Mouse (Mus musculus) midbrain, embryonic 16.5 days (tissue): ENCODE data around the gene Ccl24. TPM values are rescaled to one million over a fixed set of nuclear protein-coding genes. Genes with fewer than 3 reads are reported as not detected.

Experiments
- ATAC-seq: fragments of 200-750 bp; cut with Nextera tagmentation; 2 replicates; pipeline ENCODE4 v1.8.0; 2017; ENCODE audit warnings: moderate TSS enrichment
- H3K27ac ChIP-seq: fragments of 300-500 bp; sonication (generic); 2 replicates; pipeline ENCODE4 v1.5.1; 2014; ENCODE audit warnings: mild to moderate bottlenecking, low read length, mixed read lengths
- H3K27me3 ChIP-seq: fragments of 300-500 bp; sonication (generic); 2 replicates; pipeline ENCODE4 v1.6.1; 2014; ENCODE audit warnings: low read depth, low read length, mixed read lengths; ENCODE audit not compliant: control insufficient read depth, insufficient read depth
- H3K36me3 ChIP-seq: fragments of 300-500 bp; sonication (generic); 2 replicates; pipeline ENCODE4 v1.6.1; 2014; ENCODE audit warnings: mild to moderate bottlenecking, low read length, moderate library complexity, mixed read lengths; ENCODE audit not compliant: control insufficient read depth, insufficient read depth
- H3K4me1 ChIP-seq: fragments of 300-500 bp; sonication (generic); 2 replicates; pipeline ENCODE4 v1.6.1; 2014; ENCODE audit warnings: mild to moderate bottlenecking, low read length, mixed read lengths; ENCODE audit not compliant: control insufficient read depth, insufficient read depth
- H3K4me2 ChIP-seq: fragments of 300-500 bp; sonication (generic); 2 replicates; pipeline ENCODE4 v1.6.1; 2014; ENCODE audit warnings: mild to moderate bottlenecking, low read length, mixed read lengths
- H3K4me3 ChIP-seq: fragments of 300-500 bp; sonication (generic); 2 replicates; pipeline ENCODE4 v1.5.1; 2014; ENCODE audit warnings: low read depth, mild to moderate bottlenecking, low read length, moderate library complexity, mixed read lengths
- H3K9ac ChIP-seq: fragments of 300-500 bp; sonication (generic); 2 replicates; pipeline ENCODE4 v1.6.1; 2014; ENCODE audit warnings: low read depth, low read length, mixed read lengths
- H3K9me3 ChIP-seq: fragments of 300-500 bp; sonication (generic); replicated peaks from 2 replicates; pipeline ENCODE4 v1.6.1; 2014; ENCODE audit warnings: mild to moderate bottlenecking, low read length, mixed read lengths; ENCODE audit not compliant: control insufficient read depth, poor library complexity, severe bottlenecking
- WGBS: fragments of 180-500 bp; shearing (Covaris S2); extraction: QIAGEN DNeasy Blood & Tissue Kit; methylation state at CpG from one replicate; pipeline ENCODE4 v1.1.7; 2014; 5-methylcytosine and 5-hydroxymethylcytosine counted together
- polyA plus RNA-seq: library from polyadenylated mRNA; unstranded; fragments of >200 nt; fragmentation: Nextera tagmentation; extraction: Ambion mirVana; gene quantifications from 2 replicates; pipeline ENCODE4 v1.2.1, GENCODE M21; 2015

The Ccl24 gene
- polyA plus RNA-seq, 1 experiment from 2014 or later, result 1.2 TPM

- ATAC-seq, result no peak
Measured at GRCm38 (mm10) chr5:135535867-135536266, 37.0 kb downstream of the Ccl24 start.

GRCm38 (mm10) chr5:135533431-135533830, 39.4 kb downstream of the Ccl24 start:
- H3K36me3 ChIP-seq, result no peaks in the 10 kb centered on the region
- H3K9me3 ChIP-seq, result no peaks in the 10 kb centered on the region
- no peak overlapping the region for H3K9ac ChIP-seq
- 88% methylated on average over 10 of the region's 10 CpGs for WGBS
- H3K27ac ChIP-seq, result no peak overlapping the region
- no peak overlapping the region for H3K4me3 ChIP-seq
- H3K4me2 ChIP-seq, result no peak overlapping the region
- H3K27me3 ChIP-seq, result no peaks in the 10 kb centered on the region
- H3K4me1 ChIP-seq, result no peaks in the 10 kb centered on the region
- no peak for ATAC-seq

More at GRCm38 (mm10) chr5:135535867-135536266, 37.0 kb downstream of the Ccl24 start:
- no peak overlapping the region for H3K27ac ChIP-seq
- H3K36me3 ChIP-seq, result no peaks in the 10 kb centered on the region
- no peak overlapping the region for H3K4me3 ChIP-seq
- no peak overlapping the region for H3K9ac ChIP-seq
- no peaks in the 10 kb centered on the region for H3K27me3 ChIP-seq
- no peak overlapping the region for H3K4me2 ChIP-seq
- no peaks in the 10 kb centered on the region for H3K4me1 ChIP-seq
- H3K9me3 ChIP-seq, result no peaks in the 10 kb centered on the region

GRCm38 (mm10) chr5:135531306-135531845, 41.5 kb downstream of the Ccl24 start:
- Histone ChIP-seq H3K4me3 (no peak overlapping the region), H3K27me3 (no peaks in the 10 kb centered on the region), H3K9ac (no peak overlapping the region), H3K4me2 (no peak overlapping the region), H3K36me3 (no peaks in the 10 kb centered on the region), H3K4me1 (no peaks in the 10 kb centered on the region), H3K27ac (no peak overlapping the region), H3K9me3 (no peaks in the 10 kb centered on the region)
- ATAC-seq, result no peak
- 88% methylated on average over 11 of the region's 11 CpGs for WGBS

- Histone ChIP-seq H3K4me1 (no peaks in the 10 kb centered on the region), H3K36me3 (no peaks in the 10 kb centered on the region), H3K9me3 (no peaks in the 10 kb centered on the region), H3K27ac (no peak overlapping the region), H3K4me3 (no peak overlapping the region), H3K27me3 (no peaks in the 10 kb centered on the region), H3K4me2 (no peak overlapping the region), H3K9ac (no peak overlapping the region)
- 79% methylated on average over 2 of the region's 2 CpGs for WGBS
- no peak for ATAC-seq
Measured at GRCm38 (mm10) chr5:135529964-135530363, 42.9 kb downstream of the Ccl24 start.

- Histone ChIP-seq H3K4me3 (no peak overlapping the region), H3K4me1 (no peaks in the 10 kb centered on the region), H3K27ac (no peak overlapping the region), H3K9ac (no peak overlapping the region), H3K4me2 (no peak overlapping the region), H3K36me3 (no peaks in the 10 kb centered on the region), H3K9me3 (no peaks in the 10 kb centered on the region), H3K27me3 (no peaks in the 10 kb centered on the region)
- 70% methylated on average over 3 of the region's 3 CpGs for WGBS
- no peak for ATAC-seq
Measured at GRCm38 (mm10) chr5:135529310-135529709, 43.5 kb downstream of the Ccl24 start.

- H3K27me3 ChIP-seq, result no peaks in the 10 kb centered on the region
- no peak overlapping the region for H3K9ac ChIP-seq
- no peak overlapping the region for H3K27ac ChIP-seq
- H3K4me3 ChIP-seq, result no peak overlapping the region
- ATAC-seq, result no peak
- H3K4me2 ChIP-seq, result no peak overlapping the region
- WGBS, result 24% methylated on average over 7 of the region's 7 CpGs
- H3K4me1 ChIP-seq, result no peaks in the 10 kb centered on the region
- no peaks in the 10 kb centered on the region for H3K9me3 ChIP-seq
- H3K36me3 ChIP-seq, result no peaks in the 10 kb centered on the region
Measured at GRCm38 (mm10) chr5:135527986-135528385, 44.9 kb downstream of the Ccl24 start.

- no peak for ATAC-seq
- H3K27me3 ChIP-seq, result no peaks in the 10 kb centered on the region
- H3K4me1 ChIP-seq, result no peaks in the 10 kb centered on the region
- H3K4me2 ChIP-seq, result no peak overlapping the region
- H3K9me3 ChIP-seq, result no peaks in the 10 kb centered on the region
- H3K36me3 ChIP-seq, result no peaks in the 10 kb centered on the region
- 84% methylated on average over 11 of the region's 11 CpGs for WGBS
- H3K9ac ChIP-seq, result no peak overlapping the region
- H3K27ac ChIP-seq, result no peak overlapping the region
- no peak overlapping the region for H3K4me3 ChIP-seq
Measured at GRCm38 (mm10) chr5:135524660-135525560, 47.9 kb downstream of the Ccl24 start.

GRCm38 (mm10) chr5:135524087-135524486, 48.8 kb downstream of the Ccl24 start:
- no peaks in the 10 kb centered on the region for H3K27me3 ChIP-seq
- no peak for ATAC-seq
- 94% methylated on average over 2 of the region's 2 CpGs for WGBS
- no peak overlapping the region for H3K9ac ChIP-seq
- no peaks in the 10 kb centered on the region for H3K36me3 ChIP-seq
- no peaks in the 10 kb centered on the region for H3K4me1 ChIP-seq
- no peaks in the 10 kb centered on the region for H3K9me3 ChIP-seq
- no peak overlapping the region for H3K4me2 ChIP-seq
- H3K4me3 ChIP-seq, result no peak overlapping the region
- no peak overlapping the region for H3K27ac ChIP-seq

- no peaks in the 10 kb centered on the region for H3K27me3 ChIP-seq
- no peak overlapping the region for H3K9ac ChIP-seq
- WGBS, result 91% methylated on average over 9 of the region's 9 CpGs
- H3K9me3 ChIP-seq, result no peaks in the 10 kb centered on the region
- no peak overlapping the region for H3K4me3 ChIP-seq
- H3K27ac ChIP-seq, result no peak overlapping the region
- no peaks in the 10 kb centered on the region for H3K4me1 ChIP-seq
- no peak overlapping the region for H3K4me2 ChIP-seq
- H3K36me3 ChIP-seq, result no peaks in the 10 kb centered on the region
- ATAC-seq, result no peak
Measured at GRCm38 (mm10) chr5:135522111-135522722, 50.6 kb downstream of the Ccl24 start.
